Mouse (Mus musculus) layer of hippocampus, adult 9-10 months (tissue): ENCODE data around the gene A630095E13Rik.
"Not testable (repeated sequence)": the region's sequence is repeated elsewhere in the genome, so short reads cannot be mapped to it uniquely, and the experiment has no call there.

Experiments used
- DNase-seq: peaks from one replicate; pipeline ENCODE4 v3.0.0; 2022; ENCODE audit warnings: low spot score

The A630095E13Rik gene

DNA sequence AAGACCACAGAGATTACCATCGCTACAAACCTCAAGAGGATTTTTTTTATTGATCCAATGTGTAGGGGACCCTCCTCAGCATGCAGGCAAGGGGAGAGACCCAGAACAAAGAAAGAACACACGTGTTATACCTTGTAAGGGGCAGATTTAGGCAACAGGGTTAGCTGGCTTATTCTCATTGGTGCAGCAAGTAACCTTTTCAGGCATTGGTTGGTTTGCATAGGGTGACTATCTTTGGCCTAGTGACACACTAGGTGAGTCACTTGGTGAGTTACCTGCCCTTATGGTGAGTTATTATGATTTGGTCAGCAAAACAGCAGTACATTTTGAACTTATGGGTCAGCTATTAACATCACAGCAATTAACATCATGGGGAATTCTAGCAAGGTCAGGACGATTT lies at the start of gene A630095E13Rik:
Gene A630095E13Rik, minus strand, starts transcription at position 101 of the 400 bp plus-strand sequence.
- DNase-seq, result not testable (repeated sequence)

GRCm38 (mm10) chr9:36692920-36693319 lies 49.7 kb upstream of the A630095E13Rik start, which contains the start of gene Acrv1:
Gene Acrv1, plus strand, starts transcription at chr9:36693220.
- DNase-seq, result no peak

- no peak for DNase-seq
These were observed 44.2 kb upstream of the A630095E13Rik start for GRCm38 (mm10) chr9:36687329-36687728.

DNA sequence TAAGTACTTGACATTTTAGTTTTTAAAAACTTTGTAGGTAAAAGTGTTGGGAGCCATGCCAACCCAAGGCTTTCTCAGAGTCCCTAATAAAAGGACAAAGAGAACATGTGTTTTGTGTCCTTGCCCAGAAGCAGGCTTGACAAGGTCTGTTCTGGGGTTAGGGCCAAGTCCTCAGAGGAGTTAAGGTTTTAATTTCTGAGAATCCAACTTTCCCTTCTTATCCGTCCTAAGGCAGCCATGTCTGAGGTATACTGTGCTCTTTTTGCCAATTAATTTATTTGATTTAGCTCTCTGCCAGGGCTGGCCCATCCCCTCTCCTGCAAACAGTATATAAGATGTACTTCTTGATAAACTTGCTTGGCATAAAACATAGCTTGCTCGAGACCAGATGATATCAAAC lies 38.2 kb upstream of the A630095E13Rik start:
- DNase-seq, result no peak
